Mouse (Mus musculus): ENCODE data around the gene Lrfn3. TPM values are rescaled to one million over a fixed set of nuclear protein-coding genes. Genes with fewer than 3 reads are reported as not detected.

Gene Lrfn3
- polyA plus RNA-seq, 1 experiment, result not detected

DNA sequence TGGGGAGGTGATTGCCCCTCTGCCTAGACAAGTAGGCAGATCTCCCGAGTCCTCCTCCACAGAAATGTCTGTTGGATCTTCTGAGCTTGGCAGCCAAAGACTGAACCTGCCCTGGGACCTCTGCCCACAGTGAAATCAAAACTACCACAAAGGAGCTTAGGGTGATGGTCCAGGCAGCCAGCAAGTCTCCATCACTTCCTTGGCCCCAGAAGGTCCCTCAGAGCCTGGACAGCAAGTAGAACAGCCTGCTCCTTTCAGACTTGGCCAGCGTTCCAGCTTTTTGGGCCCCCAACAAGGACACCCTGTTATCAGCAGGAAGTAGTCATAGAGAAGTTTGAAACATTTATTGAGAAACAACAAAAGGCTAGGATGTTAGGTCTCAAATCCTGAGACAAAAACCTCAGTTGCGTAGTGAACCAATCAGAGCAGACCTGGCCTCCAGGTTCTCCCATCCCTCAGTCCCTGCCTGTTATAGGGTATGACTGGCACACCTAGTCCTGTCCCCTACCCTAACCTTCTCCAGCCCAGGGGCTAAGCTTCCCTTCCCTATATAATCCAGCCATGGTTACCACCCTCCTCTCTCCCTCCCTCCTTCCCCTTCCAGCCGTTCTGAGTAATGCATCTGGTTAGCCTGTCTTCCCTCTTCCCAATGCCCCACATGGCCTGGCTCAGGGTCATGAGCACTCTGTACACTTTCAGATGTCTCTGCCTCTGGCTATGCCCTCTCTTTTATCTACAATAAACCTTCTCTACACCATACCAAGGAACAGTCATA is 30.4 kb upstream of the Lrfn3 start:
- TF ChIP-seq POLR2A (IDR thresholded peaks at IDR 0.05; ENCODE audit: insufficient read depth, low read depth, low read length), result no peak; the same call in 1 of the 2 replicates
- TF ChIP-seq CTCF (IDR thresholded peaks at IDR 0.05; ENCODE audit: insufficient read depth, low read depth, low read length), result no peak
- 66% methylated on average over 4 of the region's 4 CpGs for WGBS
- Histone ChIP-seq H3K27ac (ENCODE audit: insufficient read depth, low read depth, low read length) (peak overlapping the region; percentile 49; the same call in 1 of the 2 replicates), H3K4me1 (ENCODE audit: control insufficient read depth, insufficient read depth, low read length) (peaks cover 12% of the 10 kb centered on the region), H3K4me3 (ENCODE audit: insufficient read depth, low read depth, low read length) (no peak overlapping the region)

DNA sequence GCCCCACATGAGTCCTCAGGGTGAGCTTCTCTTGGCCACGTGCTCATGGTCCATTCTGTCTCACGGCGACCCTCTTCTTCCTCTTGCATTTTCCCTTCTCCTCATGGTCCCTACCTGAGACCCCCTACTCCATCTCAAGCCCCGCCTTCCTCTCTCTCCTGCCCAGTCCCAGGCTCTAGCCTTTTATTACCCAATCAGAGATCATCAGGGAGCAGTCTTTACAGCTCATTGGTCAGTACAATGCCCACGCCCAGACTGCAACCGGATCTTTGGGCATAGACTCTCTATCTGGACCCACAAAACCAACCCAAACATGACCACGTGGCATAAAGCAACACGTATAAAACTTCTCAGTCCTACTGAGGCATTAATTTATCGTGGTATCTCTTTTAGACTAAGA is 21.5 kb upstream of the Lrfn3 start:
- no peak for TF ChIP-seq POLR2A (IDR thresholded peaks at IDR 0.05; ENCODE audit: insufficient read depth, low read depth, low read length)
- TF ChIP-seq CTCF (IDR thresholded peaks at IDR 0.05; ENCODE audit: insufficient read depth, low read depth, low read length), result no peak
- WGBS, result 79% methylated on average over 9 of the region's 9 CpGs
- Histone ChIP-seq H3K4me1 (ENCODE audit: control insufficient read depth, insufficient read depth, low read length) (no peaks in the 10 kb centered on the region), H3K27ac (ENCODE audit: insufficient read depth, low read depth, low read length) (no peak overlapping the region), H3K4me3 (ENCODE audit: insufficient read depth, low read depth, low read length) (no peak overlapping the region)

DNA sequence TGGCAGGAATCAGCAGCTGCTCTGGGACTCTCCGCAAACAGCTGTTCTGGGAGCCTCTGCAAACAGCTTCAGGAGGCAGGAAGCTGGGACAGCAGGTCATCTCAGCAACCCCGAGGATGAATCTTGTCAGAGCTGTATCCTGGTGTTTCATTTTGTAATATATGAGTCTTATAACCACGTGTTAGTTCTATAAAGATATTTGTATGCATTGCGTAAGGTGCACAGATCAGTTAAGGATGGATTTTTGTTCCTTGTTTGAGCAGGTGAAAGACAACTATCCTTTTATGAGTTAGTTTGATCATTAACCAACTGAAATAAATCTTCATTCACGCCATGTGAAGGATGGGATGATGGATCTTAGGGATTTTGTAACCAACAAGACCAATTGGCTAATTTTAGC is 17.5 kb upstream of the Lrfn3 start:
- WGBS, result 59% methylated on average over 5 of the region's 5 CpGs

DNA sequence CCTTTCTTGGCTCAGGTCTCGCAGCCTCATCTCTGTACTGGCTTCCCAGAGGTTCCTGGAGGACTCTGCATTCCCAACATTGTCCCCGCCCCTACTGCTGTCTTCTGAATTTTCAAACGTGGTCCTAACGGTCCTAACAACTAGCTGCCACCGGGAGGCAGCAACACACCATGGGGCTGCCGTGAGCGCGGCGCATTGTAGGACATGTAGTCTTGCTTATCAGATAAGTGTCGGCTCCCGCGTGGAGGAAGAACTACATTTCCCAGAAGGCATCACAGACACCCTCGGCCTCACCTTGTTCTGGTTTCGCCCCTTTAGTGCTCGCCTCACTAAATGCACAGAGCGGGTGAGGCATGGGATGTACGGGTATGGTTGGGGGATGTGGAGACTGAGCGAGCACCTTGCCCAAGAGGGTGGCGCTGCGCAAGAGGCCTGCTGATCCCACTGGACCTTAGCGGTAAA is 11.0 kb upstream of the Lrfn3 start:
- TF ChIP-seq POLR2A (IDR thresholded peaks at IDR 0.05; ENCODE audit: insufficient read depth, low read depth, low read length), result peak; percentile 83
- TF ChIP-seq CTCF (IDR thresholded peaks at IDR 0.05; ENCODE audit: insufficient read depth, low read depth, low read length), result peak; percentile 85
- peak overlapping the region; percentile 59 for H3K4me3 ChIP-seq (ENCODE audit: insufficient read depth, low read depth, low read length)
- peaks cover 5% of the 10 kb centered on the region; the same call in 1 of the 2 replicates for H3K4me1 ChIP-seq (ENCODE audit: control insufficient read depth, insufficient read depth, low read length)
- H3K27ac ChIP-seq (ENCODE audit: insufficient read depth, low read depth, low read length), result peak overlapping the region; percentile 79
- WGBS, result under 1% methylated on average over 21 of the region's 21 CpGs

More for the DNA sequence above, 17.5 kb upstream of the Lrfn3 start:
- H3K4me1 ChIP-seq (ENCODE audit: control insufficient read depth, insufficient read depth, low read length), result peaks cover 3% of the 10 kb centered on the region; the same call in 1 of the 2 replicates
- TF ChIP-seq POLR2A (IDR thresholded peaks at IDR 0.05; ENCODE audit: insufficient read depth, low read depth, low read length) (no peak), CTCF (IDR thresholded peaks at IDR 0.05; ENCODE audit: insufficient read depth, low read depth, low read length) (no peak)
- no peak overlapping the region for H3K4me3 ChIP-seq (ENCODE audit: insufficient read depth, low read depth, low read length)
- no peak overlapping the region for H3K27ac ChIP-seq (ENCODE audit: insufficient read depth, low read depth, low read length)

DNA sequence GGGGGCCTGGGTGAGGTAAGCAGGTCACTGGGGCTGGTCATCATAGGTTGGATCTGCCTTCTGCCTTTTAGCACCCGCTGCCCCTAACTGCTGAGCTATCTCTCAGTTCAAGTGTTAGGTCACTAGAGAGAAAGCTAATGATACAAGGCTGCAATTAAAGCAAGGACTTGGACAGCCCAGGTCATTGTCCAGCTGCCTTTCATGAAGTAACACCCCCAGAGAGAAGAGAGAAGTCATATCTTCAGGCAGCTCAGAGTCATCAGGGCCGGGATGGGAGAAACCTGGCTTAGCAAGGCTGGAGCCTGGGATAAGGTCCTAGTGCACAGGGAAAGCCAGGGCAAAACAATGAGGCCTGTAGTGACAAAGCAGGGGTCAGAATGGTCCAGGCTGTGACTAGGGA is 4.9 kb upstream of the Lrfn3 start:
- Histone ChIP-seq H3K4me1 (ENCODE audit: control insufficient read depth, insufficient read depth, low read length) (peaks cover 15% of the 10 kb centered on the region), H3K27ac (ENCODE audit: insufficient read depth, low read depth, low read length) (no peak overlapping the region), H3K4me3 (ENCODE audit: insufficient read depth, low read depth, low read length) (no peak overlapping the region)
- TF ChIP-seq POLR2A (IDR thresholded peaks at IDR 0.05; ENCODE audit: insufficient read depth, low read depth, low read length) (no peak), CTCF (IDR thresholded peaks at IDR 0.05; ENCODE audit: insufficient read depth, low read depth, low read length) (no peak)
- 76% methylated on average over 2 of the region's 2 CpGs for WGBS

DNA sequence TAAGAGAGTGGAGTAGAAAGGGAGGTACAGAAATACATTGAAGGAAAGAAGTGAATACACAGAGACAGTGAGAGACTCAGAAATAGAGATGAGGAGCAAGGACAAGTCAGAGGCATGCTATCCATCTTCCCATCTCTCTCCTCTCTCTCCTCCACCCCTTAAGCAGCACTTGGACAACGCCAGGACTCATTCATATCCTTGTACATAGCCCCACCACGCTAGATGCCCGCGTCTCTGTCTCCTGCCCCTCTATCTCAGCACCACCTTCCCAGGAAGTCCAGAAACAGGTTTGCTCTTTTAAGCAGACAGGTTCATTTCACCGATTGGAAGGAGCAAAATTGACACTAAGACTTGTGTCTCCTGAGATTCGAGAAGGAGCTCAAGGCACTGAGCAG is 769 bp upstream of the Lrfn3 start:
- WGBS, result 48% methylated on average over 6 of the region's 6 CpGs
- TF ChIP-seq CTCF (IDR thresholded peaks at IDR 0.05; ENCODE audit: insufficient read depth, low read depth, low read length) (no peak), POLR2A (IDR thresholded peaks at IDR 0.05; ENCODE audit: insufficient read depth, low read depth, low read length) (no peak)
- peaks cover 44% of the 10 kb centered on the region for H3K4me1 ChIP-seq (ENCODE audit: control insufficient read depth, insufficient read depth, low read length)
- peak overlapping the region; percentile 58; the same call in 1 of the 2 replicates for H3K27ac ChIP-seq (ENCODE audit: insufficient read depth, low read depth, low read length)
- H3K4me3 ChIP-seq (ENCODE audit: insufficient read depth, low read depth, low read length), result 0 out of 2 replicates have a peak overlapping the region, but pooled peaks have one; percentile 24

DNA sequence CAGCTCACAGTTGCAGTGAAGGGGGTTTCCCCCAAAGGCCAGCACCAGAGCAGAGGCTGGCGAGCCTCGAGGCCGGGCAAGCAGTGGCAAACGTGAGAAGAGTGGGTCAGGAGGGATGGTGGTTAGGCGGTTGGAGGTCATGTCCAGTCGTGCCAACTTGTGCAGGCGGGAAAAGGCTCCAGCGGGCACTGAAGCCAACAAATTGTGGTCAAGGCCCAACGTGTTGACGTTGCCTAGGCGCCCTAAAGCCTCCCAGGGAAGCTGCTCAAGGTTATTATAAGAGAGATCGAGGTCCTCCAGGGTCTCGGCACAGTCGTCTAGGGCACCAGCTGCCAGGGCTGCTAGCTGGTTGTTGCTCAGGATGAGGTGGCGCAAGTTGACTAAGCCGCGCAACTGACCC is 2.5 kb downstream of the Lrfn3 start:
- WGBS, result 91% methylated on average over 17 of the region's 17 CpGs
- no peak overlapping the region for H3K4me3 ChIP-seq (ENCODE audit: insufficient read depth, low read depth, low read length)
- peaks cover 51% of the 10 kb centered on the region for H3K4me1 ChIP-seq (ENCODE audit: control insufficient read depth, insufficient read depth, low read length)
- no peak overlapping the region for H3K27ac ChIP-seq (ENCODE audit: insufficient read depth, low read depth, low read length)
- TF ChIP-seq POLR2A (IDR thresholded peaks at IDR 0.05; ENCODE audit: insufficient read depth, low read depth, low read length) (no peak), CTCF (IDR thresholded peaks at IDR 0.05; ENCODE audit: insufficient read depth, low read depth, low read length) (no peak)

DNA sequence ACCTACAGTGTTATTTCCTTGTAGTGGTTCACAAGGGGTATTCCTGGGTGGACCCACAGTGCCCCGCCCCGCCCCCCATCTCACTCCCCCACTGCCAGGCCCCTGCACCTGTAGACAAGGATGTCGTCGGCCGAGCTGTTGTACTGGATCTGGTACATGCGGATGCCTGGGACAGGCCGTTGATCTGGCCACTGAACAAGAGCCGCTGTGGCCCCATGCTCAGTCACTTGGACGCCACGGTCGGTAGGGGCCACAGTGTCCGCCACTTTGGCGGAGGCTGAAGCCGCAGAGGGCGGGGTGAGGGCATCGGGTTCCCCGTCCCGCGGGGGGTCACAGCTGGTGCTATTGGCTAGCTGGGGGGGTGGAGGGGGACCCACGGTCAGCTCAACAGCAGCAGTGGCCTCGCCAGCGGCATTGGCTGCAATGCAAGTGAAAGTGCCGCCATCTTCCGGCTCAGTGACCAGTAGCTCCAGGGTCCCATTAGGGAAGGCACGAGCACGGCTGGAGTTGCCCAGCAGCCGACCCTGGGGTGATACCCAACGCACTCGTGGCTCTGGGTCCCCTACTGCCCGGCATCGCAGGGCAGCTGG is 3.2 kb downstream of the Lrfn3 start:
- no peak overlapping the region for H3K4me3 ChIP-seq (ENCODE audit: insufficient read depth, low read depth, low read length)
- TF ChIP-seq CTCF (IDR thresholded peaks at IDR 0.05; ENCODE audit: insufficient read depth, low read depth, low read length) (no peak), POLR2A (IDR thresholded peaks at IDR 0.05; ENCODE audit: insufficient read depth, low read depth, low read length) (no peak)
- peaks cover 51% of the 10 kb centered on the region for H3K4me1 ChIP-seq (ENCODE audit: control insufficient read depth, insufficient read depth, low read length)

More for the DNA sequence above, 3.2 kb downstream of the Lrfn3 start:
- 89% methylated on average over 31 of the region's 31 CpGs for WGBS
- no peak overlapping the region for H3K27ac ChIP-seq (ENCODE audit: insufficient read depth, low read depth, low read length)
